Mouse (Mus musculus): Measurements from ENCODE around the gene Zgrf1. TPM values are rescaled to one million over a fixed set of nuclear protein-coding genes. Genes with fewer than 3 reads are reported as not detected.
A peak's percentile ranks its signal among the peaks of the same experiment; 100 is the strongest.

Zgrf1 gene
- polyA plus RNA-seq (2015; fragmentation: Nextera tagmentation; extraction: Ambion mirVana): 5.5 and 8.2 TPM in 2 replicates

GRCm38 (mm10) chr3:127552973-127553719 is at the start of gene Zgrf1, which contains the start of gene Larp7:
Gene Zgrf1 (plus strand): TSS chr3:127553489.
Gene Larp7 (minus strand): TSS chr3:127553349.
- Histone ChIP-seq H3K9ac (peak within 1 kb of the TSS; percentile 59), H3K36me3 (peaks cover 17% of the 10 kb centered on the region), H3K4me2 (replicated peaks) (peak within 1 kb of the TSS; percentile 74), H3K27ac (replicated peaks) (peak within 1 kb of the TSS; percentile 94), H3K27me3 (no peaks in the 10 kb centered on the region), H3K4me3 (replicated peaks) (peak within 1 kb of the TSS; percentile 80), H3K4me1 (peaks cover 13% of the 10 kb centered on the region), H3K9me3 (replicated peaks) (no peaks in the 10 kb centered on the region)
- WGBS: under 1% methylated on average over 73 of the region's 73 CpGs
- ATAC-seq (ENCODE audit: insufficient number of reproducible peaks, low FRiP score, low TSS enrichment, low read depth): peak; percentile 98

DNA sequence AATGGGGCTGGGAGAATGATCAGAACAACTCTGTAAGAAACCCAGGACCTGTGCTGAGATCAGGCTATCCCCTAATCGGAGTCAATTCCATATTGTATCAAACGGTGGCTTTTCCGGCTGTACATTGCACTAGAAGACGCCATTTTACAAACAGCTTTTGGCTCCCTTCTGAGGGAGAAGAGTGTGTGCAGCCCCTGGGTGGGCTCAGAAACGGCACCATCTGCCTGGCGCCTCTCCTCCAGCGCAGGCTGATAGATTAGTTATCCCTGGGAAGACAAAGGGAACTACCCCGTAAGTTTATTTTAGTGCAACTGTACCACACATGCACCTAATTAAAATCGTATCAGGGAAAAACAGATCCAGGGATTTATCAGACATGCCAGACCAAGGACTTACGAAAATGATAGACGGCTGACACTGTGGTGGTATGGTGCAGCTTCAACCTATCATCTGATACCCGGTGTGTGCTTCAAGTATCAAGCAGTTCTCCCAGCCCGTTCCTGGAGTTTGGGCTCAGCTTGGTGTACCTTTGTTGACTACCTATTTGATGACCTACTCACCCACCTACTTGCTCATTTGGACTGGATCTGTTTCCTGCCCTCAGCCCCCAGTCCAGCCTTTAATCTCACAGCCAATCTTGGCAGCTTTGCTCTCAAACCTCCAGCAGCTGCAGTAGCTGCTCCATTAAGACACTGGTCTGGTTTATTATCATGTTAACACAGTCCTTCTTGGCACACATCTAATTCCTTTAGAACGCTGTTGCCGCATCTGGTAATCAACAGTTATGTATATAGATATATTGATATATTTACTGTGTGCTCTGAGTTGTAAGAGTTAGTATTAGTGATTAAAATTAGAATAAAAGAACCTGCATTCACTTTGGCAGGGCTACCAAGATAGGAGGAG is 45.2 kb upstream of the Zgrf1 start:
- Histone ChIP-seq H3K9ac (no peak overlapping the region), H3K4me3 (replicated peaks) (no peak overlapping the region)
- WGBS: 63% methylated on average over 15 of the region's 15 CpGs

DNA sequence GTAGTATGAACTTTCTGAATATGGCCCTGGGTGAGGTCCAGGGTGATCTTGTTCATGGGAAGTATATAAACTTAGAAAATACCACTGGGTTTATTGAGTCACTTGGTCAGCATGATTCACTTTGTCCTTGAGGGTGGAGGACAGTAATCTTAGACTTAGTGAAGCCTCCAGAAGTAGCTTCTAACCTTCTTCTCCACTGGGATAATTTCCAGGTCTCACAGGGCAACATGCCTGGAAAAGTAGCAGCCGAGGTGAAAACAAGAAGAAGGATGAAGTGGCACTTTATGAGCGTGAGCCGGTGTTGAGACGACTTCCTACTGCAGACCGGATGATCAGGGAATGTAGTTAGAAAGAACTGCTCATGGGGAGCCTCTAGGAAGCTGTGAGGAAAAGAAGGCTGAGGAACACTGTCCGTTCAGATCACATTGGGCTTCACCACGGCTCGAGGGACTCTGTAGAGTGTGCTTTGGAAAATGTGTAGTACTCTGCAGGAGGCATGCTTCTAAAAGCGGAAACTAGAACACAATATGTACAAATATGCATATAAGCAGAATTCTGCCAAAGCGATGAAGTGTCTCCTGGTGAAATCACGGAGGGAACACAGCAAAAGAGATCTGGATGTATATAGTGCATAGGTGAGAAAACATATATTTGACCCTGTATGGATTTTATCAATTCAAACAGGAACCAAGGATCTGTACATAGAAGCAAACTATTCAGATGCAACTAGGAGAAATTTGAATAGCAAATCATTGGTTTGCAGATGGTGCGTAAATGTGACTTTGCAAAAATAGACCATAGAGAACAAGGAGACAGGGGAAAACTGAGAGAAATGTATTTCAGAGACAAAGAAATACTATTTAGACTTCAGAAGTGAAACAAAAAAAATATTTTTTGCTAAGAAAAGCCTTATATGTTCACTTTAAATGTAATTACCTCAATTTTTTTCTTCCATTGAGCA is 41.2 kb upstream of the Zgrf1 start:
- Histone ChIP-seq H3K27ac (replicated peaks) (no peak overlapping the region), H3K9ac (no peak overlapping the region), H3K4me1 (no peaks in the 10 kb centered on the region), H3K27me3 (no peaks in the 10 kb centered on the region), H3K4me2 (replicated peaks) (no peak overlapping the region), H3K36me3 (no peaks in the 10 kb centered on the region), H3K9me3 (replicated peaks) (no peaks in the 10 kb centered on the region), H3K4me3 (replicated peaks) (no peak overlapping the region)
- ATAC-seq (ENCODE audit: insufficient number of reproducible peaks, low FRiP score, low TSS enrichment, low read depth): no peak
- 78% methylated on average over 12 of the region's 12 CpGs for whole genome bisulfite sequencing

More for the DNA sequence above, 45.2 kb upstream of the Zgrf1 start:
- Histone ChIP-seq H3K9me3 (replicated peaks) (no peaks in the 10 kb centered on the region), H3K27ac (replicated peaks) (no peak overlapping the region), H3K4me2 (replicated peaks) (no peak overlapping the region), H3K36me3 (no peaks in the 10 kb centered on the region), H3K4me1 (no peaks in the 10 kb centered on the region), H3K27me3 (no peaks in the 10 kb centered on the region)
- no peak for ATAC-seq (ENCODE audit: insufficient number of reproducible peaks, low FRiP score, low TSS enrichment, low read depth)

DNA sequence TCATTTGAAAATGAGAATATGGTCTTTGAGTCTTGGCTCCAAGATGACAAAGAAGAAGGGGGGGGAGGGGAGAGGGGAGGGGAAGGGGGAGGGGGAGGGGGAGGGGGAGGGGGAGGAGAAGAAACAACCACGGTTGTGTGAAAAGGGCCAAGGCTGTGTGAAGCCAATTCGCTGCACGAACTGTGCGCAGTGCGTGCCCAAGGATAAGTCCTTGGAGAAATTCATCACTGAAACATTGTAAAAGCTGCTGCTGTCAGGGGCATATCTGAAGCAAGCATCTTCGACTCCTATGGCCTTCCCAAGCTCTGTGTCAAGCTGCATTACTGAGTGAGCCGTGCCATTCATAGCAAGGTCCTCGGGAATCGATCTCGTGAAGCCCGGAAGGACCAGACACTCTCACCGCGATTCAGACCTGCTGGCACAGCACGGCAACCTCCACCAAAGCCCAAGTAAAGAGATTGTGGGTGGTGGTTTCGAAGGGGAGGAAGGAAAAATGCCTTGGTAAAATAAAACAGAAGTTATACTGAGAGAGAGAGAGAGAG is 40.4 kb upstream of the Zgrf1 start:
- 74% methylated on average over 15 of the region's 15 CpGs for WGBS
- no peak for ATAC-seq (ENCODE audit: insufficient number of reproducible peaks, low FRiP score, low TSS enrichment, low read depth)
- H3K27ac ChIP-seq (replicated peaks): no peak overlapping the region

DNA sequence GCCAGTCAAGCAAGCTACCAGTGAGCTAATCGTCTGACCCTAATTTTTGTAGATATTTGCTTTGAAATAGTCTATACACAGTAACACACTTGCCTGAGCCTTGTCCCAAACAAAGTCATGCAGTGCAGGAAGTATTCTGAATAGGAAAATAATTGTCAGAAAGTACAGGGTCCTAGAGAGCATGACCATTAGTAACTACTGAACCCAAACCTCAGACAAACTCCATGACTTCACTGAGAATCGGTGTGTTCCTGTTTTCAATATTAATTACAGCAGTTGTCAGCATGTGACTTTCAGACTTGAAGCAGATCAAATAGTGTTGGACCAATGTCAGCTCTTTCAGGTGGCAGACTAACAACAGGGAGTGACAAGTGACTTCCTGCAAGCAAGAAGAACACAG is 39.6 kb upstream of the Zgrf1 start:
- no peak overlapping the region for H3K4me3 ChIP-seq (replicated peaks)
- H3K27me3 ChIP-seq: no peaks in the 10 kb centered on the region
- H3K4me2 ChIP-seq (replicated peaks): no peak overlapping the region
- H3K27ac ChIP-seq (replicated peaks): no peak overlapping the region
- H3K9ac ChIP-seq: no peak overlapping the region
- no peaks in the 10 kb centered on the region for H3K36me3 ChIP-seq
- ATAC-seq (ENCODE audit: insufficient number of reproducible peaks, low FRiP score, low TSS enrichment, low read depth): no peak
- no peaks in the 10 kb centered on the region for H3K9me3 ChIP-seq (replicated peaks)
- 69% methylated on average over 2 of the region's 2 CpGs for WGBS
- no peaks in the 10 kb centered on the region for H3K4me1 ChIP-seq

More for the DNA sequence above, 40.4 kb upstream of the Zgrf1 start:
- H3K4me1 ChIP-seq: no peaks in the 10 kb centered on the region
- no peak overlapping the region for H3K4me3 ChIP-seq (replicated peaks)
- H3K4me2 ChIP-seq (replicated peaks): no peak overlapping the region
- H3K27me3 ChIP-seq: no peaks in the 10 kb centered on the region
- H3K36me3 ChIP-seq: no peaks in the 10 kb centered on the region
- no peak overlapping the region for H3K9ac ChIP-seq
- H3K9me3 ChIP-seq (replicated peaks): no peaks in the 10 kb centered on the region

DNA sequence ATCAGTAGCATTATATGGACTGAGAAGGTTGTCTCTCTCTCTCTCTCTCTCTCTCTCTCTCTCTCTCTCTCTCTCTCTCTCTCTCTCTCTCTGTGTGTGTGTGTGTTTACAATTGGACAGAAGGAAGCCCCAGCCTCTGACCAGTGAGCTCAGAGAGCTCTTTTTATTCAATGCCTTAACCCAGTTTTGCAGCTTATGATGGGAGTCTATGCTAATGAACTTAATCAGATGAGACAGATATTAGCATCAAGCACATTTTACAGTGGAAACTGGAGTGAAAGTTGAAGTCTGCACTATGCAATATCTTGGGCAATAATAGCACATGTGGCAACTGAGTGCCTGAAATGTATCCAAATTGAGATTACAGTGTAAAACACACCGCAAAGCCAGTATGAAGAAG is 38.0 kb upstream of the Zgrf1 start:
- Histone ChIP-seq H3K4me3 (replicated peaks) (no peak overlapping the region), H3K9me3 (replicated peaks) (no peaks in the 10 kb centered on the region), H3K4me1 (no peaks in the 10 kb centered on the region), H3K9ac (no peak overlapping the region), H3K27ac (replicated peaks) (no peak overlapping the region), H3K36me3 (no peaks in the 10 kb centered on the region), H3K27me3 (no peaks in the 10 kb centered on the region), H3K4me2 (replicated peaks) (no peak overlapping the region)
- 72% methylated on average over 1 of the region's 1 CpGs for WGBS
- no peak for ATAC-seq (ENCODE audit: insufficient number of reproducible peaks, low FRiP score, low TSS enrichment, low read depth)

- Histone ChIP-seq H3K4me2 (replicated peaks) (no peak overlapping the region), H3K27ac (replicated peaks) (no peak overlapping the region), H3K4me1 (no peaks in the 10 kb centered on the region), H3K9ac (no peak overlapping the region), H3K27me3 (no peaks in the 10 kb centered on the region), H3K4me3 (replicated peaks) (no peak overlapping the region), H3K9me3 (replicated peaks) (no peaks in the 10 kb centered on the region), H3K36me3 (no peaks in the 10 kb centered on the region)
- 77% methylated on average over 6 of the region's 6 CpGs for WGBS
- ATAC-seq (ENCODE audit: insufficient number of reproducible peaks, low FRiP score, low TSS enrichment, low read depth): no peak
These were observed 33.0 kb upstream of the Zgrf1 start for GRCm38 (mm10) chr3:127520300-127520699.

- Histone ChIP-seq H3K4me2 (replicated peaks) (no peak overlapping the region), H3K4me1 (no peaks in the 10 kb centered on the region), H3K9me3 (replicated peaks) (no peaks in the 10 kb centered on the region), H3K9ac (no peak overlapping the region), H3K27ac (replicated peaks) (no peak overlapping the region), H3K27me3 (no peaks in the 10 kb centered on the region), H3K4me3 (replicated peaks) (no peak overlapping the region), H3K36me3 (no peaks in the 10 kb centered on the region)
- no peak; the same call in 1 of the 2 replicates for ATAC-seq (ENCODE audit: insufficient number of reproducible peaks, low FRiP score, low TSS enrichment, low read depth)
- WGBS: 60% methylated on average over 10 of the region's 10 CpGs
These were observed 32.1 kb upstream of the Zgrf1 start for GRCm38 (mm10) chr3:127521156-127521555.

GRCm38 (mm10) chr3:127525188-127525819 is 28.0 kb upstream of the Zgrf1 start:
- Histone ChIP-seq H3K9me3 (replicated peaks) (no peaks in the 10 kb centered on the region), H3K4me1 (no peaks in the 10 kb centered on the region), H3K4me2 (replicated peaks) (no peak overlapping the region), H3K4me3 (replicated peaks) (no peak overlapping the region), H3K27ac (replicated peaks) (no peak overlapping the region), H3K9ac (no peak overlapping the region), H3K36me3 (no peaks in the 10 kb centered on the region), H3K27me3 (no peaks in the 10 kb centered on the region)
- no peak for ATAC-seq (ENCODE audit: insufficient number of reproducible peaks, low FRiP score, low TSS enrichment, low read depth)
- WGBS: 66% methylated on average over 8 of the region's 8 CpGs

GRCm38 (mm10) chr3:127527465-127528034 is 25.7 kb upstream of the Zgrf1 start:
- no peak overlapping the region for H3K4me2 ChIP-seq (replicated peaks)
- H3K27ac ChIP-seq (replicated peaks): no peak overlapping the region
- no peaks in the 10 kb centered on the region for H3K4me1 ChIP-seq
- no peaks in the 10 kb centered on the region for H3K36me3 ChIP-seq
- no peak overlapping the region for H3K4me3 ChIP-seq (replicated peaks)
- H3K27me3 ChIP-seq: no peaks in the 10 kb centered on the region
- 70% methylated on average over 5 of the region's 5 CpGs for WGBS
- no peak overlapping the region for H3K9ac ChIP-seq
- H3K9me3 ChIP-seq (replicated peaks): no peaks in the 10 kb centered on the region
- no peak for ATAC-seq (ENCODE audit: insufficient number of reproducible peaks, low FRiP score, low TSS enrichment, low read depth)

Data from embryonic facial prominence, embryonic 15.5 days (tissue).